Mouse (Mus musculus) limb, embryonic 10.5 days (tissue): Measurements from ENCODE around the gene Caprin1. TPM values are rescaled to one million over a fixed set of nuclear protein-coding genes. Genes with fewer than 3 reads are reported as not detected.
A peak's percentile ranks its signal among the peaks of the same experiment; 100 is the strongest.

Experiments used
- DNase-seq: peaks from one replicate; pipeline ENCODE4 v3.0.0-alpha.2; 2017; ENCODE audit warnings: low spot score
- H3K27ac ChIP-seq: fragments of 300-500 bp; sonication (generic); 2 replicates; pipeline ENCODE4 v1.5.1; 2016; ENCODE audit warnings: mild to moderate bottlenecking
- H3K27me3 ChIP-seq: fragments of 300-500 bp; sonication (generic); 2 replicates; pipeline ENCODE4 v1.6.1; 2016; ENCODE audit warnings: low read depth, mild to moderate bottlenecking; ENCODE audit not compliant: poor library complexity, severe bottlenecking
- H3K36me3 ChIP-seq: fragments of 300-500 bp; sonication (generic); 2 replicates; pipeline ENCODE4 v1.6.1; 2016; ENCODE audit warnings: mild to moderate bottlenecking, moderate library complexity
- H3K4me1 ChIP-seq: fragments of 300-500 bp; sonication (generic); 2 replicates; pipeline ENCODE4 v1.6.1; 2016
- H3K4me3 ChIP-seq: fragments of 300-500 bp; sonication (generic); 2 replicates; pipeline ENCODE4 v1.5.1; 2016; ENCODE audit warnings: mild to moderate bottlenecking, moderate library complexity
- H3K9me3 ChIP-seq: fragments of 300-500 bp; sonication (generic); replicated peaks from 2 replicates; pipeline ENCODE4 v1.6.1; 2016; ENCODE audit warnings: mild to moderate bottlenecking
- WGBS: fragments of 180-500 bp; shearing (Covaris S2); methylation state at CpG from one replicate; pipeline ENCODE4 v1.1.7; 2016; 5-methylcytosine and 5-hydroxymethylcytosine counted together
- polyA plus RNA-seq: library from polyadenylated mRNA; unstranded; fragments of >200 nt; fragmentation: Nextera tagmentation; extraction: Ambion mirVana; gene quantifications from 2 replicates; pipeline ENCODE4 v1.2.1, GENCODE M21; 2016

Caprin1 gene
- polyA plus RNA-seq, 1 experiment from 2014 or later: 547 TPM

DNA sequence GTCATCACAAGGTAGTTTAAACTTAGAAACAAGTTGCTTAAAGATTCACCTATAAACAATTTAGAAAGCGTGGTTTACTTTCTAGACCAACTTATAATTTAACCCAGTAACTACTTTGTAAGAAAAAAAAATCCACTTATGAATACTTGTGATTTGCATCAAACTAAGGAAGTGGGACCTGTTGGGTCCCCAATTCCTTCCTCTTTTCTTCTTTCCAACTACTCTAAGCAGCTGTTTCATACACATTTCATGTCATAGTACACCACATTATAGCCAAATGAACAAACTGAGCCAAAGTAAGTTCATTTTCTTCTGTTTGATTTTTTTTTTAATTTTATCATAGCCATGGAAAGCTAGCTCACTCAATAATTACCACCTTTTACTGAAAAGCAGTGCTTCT is 11.7 kb downstream of the Caprin1 start:
- Histone ChIP-seq H3K4me1 (no peaks in the 10 kb centered on the region), H3K9me3 (no peaks in the 10 kb centered on the region), H3K4me3 (no peak overlapping the region), H3K27me3 (no peaks in the 10 kb centered on the region), H3K27ac (no peak overlapping the region), H3K36me3 (peaks cover 96% of the 10 kb centered on the region)
- WGBS: 93% methylated on average over 1 of the region's 1 CpGs
- no peak for DNase-seq

DNA sequence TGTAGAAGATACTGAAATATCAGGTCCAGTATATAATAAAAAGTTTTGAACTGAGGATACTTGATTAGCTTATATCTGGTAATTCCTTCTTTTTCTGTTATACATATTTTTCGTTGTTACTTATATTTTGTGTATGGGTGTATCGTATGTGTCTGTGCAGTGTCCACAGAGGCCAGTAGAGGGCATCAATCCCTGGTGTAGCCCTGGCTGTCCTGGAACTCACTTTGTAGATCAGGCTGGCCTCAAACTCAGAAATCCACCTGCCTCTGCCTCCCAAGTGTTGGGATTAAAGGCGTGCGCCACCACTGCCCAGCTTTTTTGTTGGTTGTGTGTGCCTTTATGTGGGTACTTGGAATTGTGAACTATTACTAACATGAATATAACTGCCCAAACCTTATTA is 12.8 kb downstream of the Caprin1 start:
- H3K27ac ChIP-seq: no peak overlapping the region
- 95% methylated on average over 4 of the region's 4 CpGs for WGBS
- H3K9me3 ChIP-seq: no peaks in the 10 kb centered on the region
- no peak for DNase-seq
- H3K4me1 ChIP-seq: no peaks in the 10 kb centered on the region
- no peaks in the 10 kb centered on the region for H3K27me3 ChIP-seq
- H3K4me3 ChIP-seq: no peak overlapping the region
- peaks cover 96% of the 10 kb centered on the region for H3K36me3 ChIP-seq

- peaks cover 36% of the 10 kb centered on the region for H3K36me3 ChIP-seq
- H3K27ac ChIP-seq: no peak overlapping the region
- H3K27me3 ChIP-seq: no peaks in the 10 kb centered on the region
- 60% methylated on average over 1 of the region's 1 CpGs for WGBS
- no peaks in the 10 kb centered on the region for H3K9me3 ChIP-seq
- H3K4me1 ChIP-seq: peaks cover 15% of the 10 kb centered on the region
- no peak overlapping the region for H3K4me3 ChIP-seq
- DNase-seq: no peak
Measured at GRCm38 (mm10) chr2:103762492-103762891, 35.0 kb downstream of the Caprin1 start.

- Histone ChIP-seq H3K4me1 (peaks cover 15% of the 10 kb centered on the region), H3K36me3 (peaks cover 31% of the 10 kb centered on the region), H3K27me3 (no peaks in the 10 kb centered on the region), H3K27ac (no peak overlapping the region), H3K9me3 (no peaks in the 10 kb centered on the region), H3K4me3 (peak overlapping the region; percentile 83)
- no peak for DNase-seq
- WGBS: 44% methylated on average over 4 of the region's 4 CpGs
Measured at GRCm38 (mm10) chr2:103761993-103762392, 35.5 kb downstream of the Caprin1 start.

- peaks cover 31% of the 10 kb centered on the region for H3K36me3 ChIP-seq
- H3K27me3 ChIP-seq: no peaks in the 10 kb centered on the region
- WGBS: under 1% methylated on average over 47 of the region's 47 CpGs
- peak within 1 kb of the TSS; percentile 78 for H3K27ac ChIP-seq
- H3K9me3 ChIP-seq: no peaks in the 10 kb centered on the region
- peak within 1 kb of the TSS; percentile 83 for H3K4me3 ChIP-seq
- peaks cover 15% of the 10 kb centered on the region for H3K4me1 ChIP-seq
- DNase-seq: peak; percentile 98
Measured at GRCm38 (mm10) chr2:103760906-103761716, 36.3 kb downstream of the Caprin1 start, which contains the start of gene Nat10. Nat10 (minus strand) TSS chr2:103761270.

DNA sequence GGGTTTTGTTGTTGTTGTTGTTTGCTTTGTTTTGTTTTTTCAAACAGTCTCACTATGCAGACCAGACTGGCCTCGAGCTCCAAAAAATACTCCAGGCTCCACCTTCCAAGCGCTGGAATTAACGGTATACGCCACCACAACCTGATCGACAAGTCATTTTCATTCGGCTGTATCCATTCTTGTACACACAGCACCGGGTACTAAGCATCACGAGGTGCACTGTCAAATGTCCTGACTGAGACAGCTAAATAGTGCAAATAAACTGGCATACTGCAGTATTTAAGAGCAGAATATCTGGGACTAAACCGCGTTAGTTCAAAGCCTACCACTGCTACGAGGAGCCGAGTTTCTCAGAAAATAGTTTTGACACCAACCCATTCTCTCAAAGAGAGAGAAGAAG is 37.0 kb downstream of the Caprin1 start:
- under 1% methylated on average over 12 of the region's 12 CpGs for WGBS
- DNase-seq: peak; percentile 36
- Histone ChIP-seq H3K27me3 (no peaks in the 10 kb centered on the region), H3K36me3 (peaks cover 32% of the 10 kb centered on the region), H3K9me3 (no peaks in the 10 kb centered on the region), H3K4me3 (peak overlapping the region; percentile 83), H3K27ac (peak overlapping the region; percentile 78), H3K4me1 (peaks cover 15% of the 10 kb centered on the region)

GRCm38 (mm10) chr2:103755458-103756085 is 41.9 kb downstream of the Caprin1 start:
- no peaks in the 10 kb centered on the region for H3K27me3 ChIP-seq
- no peak for DNase-seq
- peaks cover 63% of the 10 kb centered on the region for H3K36me3 ChIP-seq
- no peaks in the 10 kb centered on the region for H3K9me3 ChIP-seq
- H3K27ac ChIP-seq: no peak overlapping the region
- H3K4me1 ChIP-seq: peaks cover 8% of the 10 kb centered on the region
- 91% methylated on average over 9 of the region's 9 CpGs for WGBS
- no peak overlapping the region for H3K4me3 ChIP-seq

DNA sequence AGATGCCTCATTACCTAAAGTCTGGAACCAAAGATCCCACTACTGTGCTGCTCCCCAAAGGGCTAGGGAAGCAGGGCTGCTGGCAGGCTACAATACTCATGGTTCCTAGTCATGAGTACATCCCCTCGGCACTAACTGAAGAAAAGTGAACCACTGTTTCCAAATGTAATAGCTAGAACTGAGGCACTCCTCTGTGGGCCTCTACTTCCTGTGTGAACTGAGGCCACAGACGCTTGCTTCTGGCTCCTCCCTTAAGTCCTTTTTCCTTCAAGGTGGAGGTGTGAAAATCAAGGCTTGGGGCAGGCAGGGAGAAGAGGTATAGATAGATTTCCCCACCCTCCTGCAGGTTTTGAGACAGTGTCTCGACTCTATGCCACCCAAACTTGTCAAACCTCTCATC is 42.8 kb downstream of the Caprin1 start:
- H3K4me3 ChIP-seq: no peak overlapping the region
- H3K27ac ChIP-seq: no peak overlapping the region
- DNase-seq: no peak
- H3K4me1 ChIP-seq: no peaks in the 10 kb centered on the region
- H3K27me3 ChIP-seq: no peaks in the 10 kb centered on the region
- peaks cover 73% of the 10 kb centered on the region for H3K36me3 ChIP-seq
- no peaks in the 10 kb centered on the region for H3K9me3 ChIP-seq
- WGBS: 90% methylated on average over 3 of the region's 3 CpGs

DNA sequence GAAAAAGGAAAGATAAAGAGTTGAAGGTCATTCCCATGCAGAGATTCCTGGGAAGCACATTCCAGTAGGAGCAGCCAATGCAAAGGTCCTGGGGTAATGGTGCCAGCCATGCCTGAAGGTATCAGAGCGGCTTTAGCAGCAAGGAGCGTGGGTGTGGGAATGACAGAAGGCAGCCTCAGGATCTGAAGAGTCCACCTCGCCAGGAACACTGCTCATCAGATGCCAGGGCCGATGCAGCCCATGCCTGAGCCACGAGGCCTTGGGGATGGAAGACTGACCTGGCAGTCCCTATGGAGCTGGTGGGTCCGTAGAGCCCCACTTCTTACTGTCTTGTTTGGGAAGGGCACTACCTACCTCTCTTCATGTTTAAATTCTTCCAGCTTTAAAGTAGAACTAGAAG is 45.7 kb downstream of the Caprin1 start:
- no peaks in the 10 kb centered on the region for H3K9me3 ChIP-seq
- H3K4me1 ChIP-seq: no peaks in the 10 kb centered on the region
- 97% methylated on average over 6 of the region's 6 CpGs for WGBS
- H3K27me3 ChIP-seq: no peaks in the 10 kb centered on the region
- no peak for DNase-seq
- H3K27ac ChIP-seq: no peak overlapping the region
- peaks cover 99% of the 10 kb centered on the region for H3K36me3 ChIP-seq
- no peak overlapping the region for H3K4me3 ChIP-seq

GRCm38 (mm10) chr2:103749091-103749490 is 48.4 kb downstream of the Caprin1 start:
- 92% methylated on average over 3 of the region's 3 CpGs for WGBS
- no peaks in the 10 kb centered on the region for H3K27me3 ChIP-seq
- peaks cover 85% of the 10 kb centered on the region for H3K36me3 ChIP-seq
- no peaks in the 10 kb centered on the region for H3K4me1 ChIP-seq
- no peak for DNase-seq
- H3K4me3 ChIP-seq: no peak overlapping the region
- H3K9me3 ChIP-seq: no peaks in the 10 kb centered on the region
- H3K27ac ChIP-seq: no peak overlapping the region

GRCm38 (mm10) chr2:103747891-103748290 is 49.6 kb downstream of the Caprin1 start:
- H3K27ac ChIP-seq: no peak overlapping the region
- no peak overlapping the region for H3K4me3 ChIP-seq
- WGBS: 86% methylated on average over 9 of the region's 9 CpGs
- no peaks in the 10 kb centered on the region for H3K9me3 ChIP-seq
- H3K27me3 ChIP-seq: no peaks in the 10 kb centered on the region
- no peak for DNase-seq
- peaks cover 82% of the 10 kb centered on the region for H3K36me3 ChIP-seq
- H3K4me1 ChIP-seq: no peaks in the 10 kb centered on the region

- no peak for DNase-seq
- H3K36me3 ChIP-seq: peaks cover 83% of the 10 kb centered on the region
- no peak overlapping the region for H3K27ac ChIP-seq
Measured at GRCm38 (mm10) chr2:103746761-103747160, 50.7 kb downstream of the Caprin1 start.

GRCm38 (mm10) chr2:103746096-103746495 is 51.4 kb downstream of the Caprin1 start:
- H3K4me3 ChIP-seq: no peak overlapping the region
- no peaks in the 10 kb centered on the region for H3K9me3 ChIP-seq
- DNase-seq: no peak
- no peak overlapping the region for H3K27ac ChIP-seq
- peaks cover 81% of the 10 kb centered on the region for H3K36me3 ChIP-seq
- no peaks in the 10 kb centered on the region for H3K27me3 ChIP-seq
- 88% methylated on average over 2 of the region's 2 CpGs for WGBS
- no peaks in the 10 kb centered on the region for H3K4me1 ChIP-seq

More at GRCm38 (mm10) chr2:103746761-103747160, 50.7 kb downstream of the Caprin1 start:
- Histone ChIP-seq H3K4me1 (no peaks in the 10 kb centered on the region), H3K27me3 (no peaks in the 10 kb centered on the region), H3K4me3 (no peak overlapping the region), H3K9me3 (no peaks in the 10 kb centered on the region)
- WGBS: 86% methylated on average over 2 of the region's 2 CpGs
